Mouse (Mus musculus) testis, adult 2 months (tissue): Measurements from ENCODE around the gene Ap5s1.

ENCODE experiments used
- CTCF ChIP-seq: fragments of 200-500 bp; IDR thresholded peaks from 2 replicates; pipeline ENCODE4 v1.5.1; 2012; ENCODE audit warnings: low read depth, mild to moderate bottlenecking, inconsistent platforms, low read length, moderate library complexity; ENCODE audit not compliant: control insufficient read depth, insufficient read depth, insufficient replicate concordance
- POLR2A ChIP-seq: fragments of 200-500 bp; IDR thresholded peaks from 2 replicates; pipeline ENCODE4 v1.6.1; 2012; ENCODE audit warnings: low read depth, mild to moderate bottlenecking, inconsistent platforms, low read length, moderate library complexity; ENCODE audit not compliant: control insufficient read depth

GRCm38 (mm10) chr2:131176491-131176890, 30.4 kb upstream of the Ap5s1 start:
- no peak for TF ChIP-seq POLR2A
- TF ChIP-seq CTCF = no peak
